Mouse (Mus musculus): Measurements from ENCODE around the gene Pif1. TPM values are rescaled to one million over a fixed set of nuclear protein-coding genes. Genes with fewer than 3 reads are reported as not detected.

Gene Pif1
- total and polyA plus RNA-seq, 3 experiments: 14.9 to 15.5 TPM; not detected in 1

DNA sequence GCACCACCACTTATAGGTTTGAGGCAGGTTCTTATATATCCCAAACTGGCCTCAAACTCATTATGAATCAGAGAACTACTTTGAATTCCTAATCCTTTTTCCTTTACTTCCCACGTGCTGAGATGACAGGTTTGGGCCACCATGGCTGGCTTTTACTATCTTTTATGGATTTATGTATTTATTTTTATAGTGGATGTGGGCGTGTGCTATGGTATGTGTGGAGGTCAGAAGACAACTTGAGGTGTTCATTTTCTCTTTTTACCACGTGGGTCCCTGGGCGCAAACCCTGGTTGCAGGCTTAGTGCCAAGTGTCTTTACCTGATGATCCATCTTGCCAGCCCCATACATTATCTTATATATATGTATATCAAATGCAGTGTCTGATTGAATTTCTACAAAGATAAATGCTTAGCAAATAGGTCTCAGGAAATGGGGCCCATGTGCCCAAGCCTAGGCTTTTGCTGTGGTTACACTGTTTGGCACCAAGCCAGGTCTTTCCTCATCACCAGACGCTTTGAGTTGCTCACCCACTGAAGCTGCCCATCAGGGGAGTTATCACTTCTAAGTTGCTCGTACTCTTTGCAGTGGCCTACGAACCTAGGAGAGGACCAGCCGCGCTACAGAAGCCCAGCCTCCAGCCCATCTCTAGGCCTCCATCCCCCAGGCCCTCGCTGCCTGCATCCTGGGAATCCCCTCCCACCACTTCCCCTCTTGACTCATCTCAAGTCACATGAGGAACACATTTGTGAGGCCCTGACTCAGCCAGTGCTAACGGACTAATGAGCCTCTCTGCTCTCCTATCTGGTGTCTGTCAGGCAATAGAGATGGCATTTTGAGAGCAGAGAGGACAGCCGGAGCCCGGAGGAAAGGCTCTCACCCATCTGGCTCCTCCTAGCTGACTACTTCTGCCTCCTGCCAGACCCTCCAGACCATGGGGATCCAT lies 45.6 kb upstream of the Pif1 start (continued):
- TF ChIP-seq ZNF384 (IDR thresholded peaks at IDR 0.05; ENCODE audit: low read depth, low read length) (0 out of 2 replicates have a peak, but pooled peaks have one; percentile 12), MXI1 (IDR thresholded peaks at IDR 0.05; ENCODE audit: low read depth, low read length) (peak; percentile 79), HCFC1 (IDR thresholded peaks at IDR 0.05; ENCODE audit: low read depth, low read length) (peak; percentile 50; the same call in 1 of the 2 replicates), SMC3 (IDR thresholded peaks at IDR 0.05; ENCODE audit: low read depth, low read length) (0 out of 2 replicates have a peak, but pooled peaks have one; percentile 3), KAT2A (conservative IDR thresholded peaks at IDR 0.05; ENCODE audit: low read depth, low read length) (no peak), CTCF (IDR thresholded peaks at IDR 0.05 in 2 of 3, conservative IDR thresholded peaks at IDR 0.05 in 1 of 3; ENCODE audit: control insufficient read depth in 1 of 3, insufficient read depth in 1 of 3, low read depth in 2 of 3, low read length in 3 of 3, poor library complexity in 1 of 3, severe bottlenecking in 1 of 3) (no peak)

DNA sequence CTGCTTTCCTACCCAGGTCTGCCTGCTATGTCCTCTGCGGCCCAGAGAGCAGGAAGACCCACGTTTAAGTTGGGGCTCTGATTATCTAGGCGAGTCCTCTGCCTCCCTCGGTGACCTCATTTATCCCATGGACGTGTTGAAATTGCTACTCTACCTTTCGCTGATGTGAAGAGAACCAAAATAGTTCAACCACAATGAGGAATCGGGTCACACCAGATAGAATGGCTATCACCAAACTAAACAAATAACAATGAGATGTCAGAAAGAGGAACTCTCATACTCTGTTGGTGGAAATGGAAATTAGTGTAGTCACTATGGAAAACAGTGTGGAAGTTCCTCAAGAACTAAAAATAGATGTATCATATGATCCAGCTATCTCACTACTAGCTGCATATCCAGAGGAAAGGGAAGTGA lies 44.8 kb upstream of the Pif1 start:
- Histone ChIP-seq H3K4me3 (ENCODE audit: control insufficient read depth in 1 of 2, insufficient read depth in 1 of 2, low read depth in 2 of 2, low read length in 2 of 2) (peak overlapping the region; percentile 25 to 31), H3K4me1 (ENCODE audit: control insufficient read depth in 1 of 2, insufficient read depth in 2 of 2, low read length in 2 of 2) (peaks cover 7 to 34% of the 10 kb centered on the region in 2 experiments), H3K36me3 (ENCODE audit: control insufficient read depth in 1 of 2, insufficient read depth in 2 of 2, low read length in 2 of 2) (peaks cover 0 to 29% of the 10 kb centered on the region in 2 experiments; a peak in 2 of 4 replicates), H3K27me3 (ENCODE audit: control insufficient read depth in 1 of 2, insufficient read depth in 2 of 2, low read length in 2 of 2) (no peaks in the 10 kb centered on the region), H3K9me3 (replicated peaks; ENCODE audit: insufficient read depth, low read length) (no peaks in the 10 kb centered on the region), H3K79me2 (ENCODE audit: control insufficient read depth, insufficient read depth, low read length, poor library complexity) (no peaks in the 10 kb centered on the region), H3K27ac (ENCODE audit: control insufficient read depth, low read depth, low read length) (peak overlapping the region; percentile 94), H3K9ac (ENCODE audit: control insufficient read depth, low read depth, low read length, poor library complexity, severe bottlenecking) (peak overlapping the region; percentile 54)
- peak; percentile 92 for DNase-seq (ENCODE audit: low read depth, low spot score)
- TF ChIP-seq SIN3A (IDR thresholded peaks at IDR 0.05; ENCODE audit: low read length) (peak; percentile 79), ETS1 (IDR thresholded peaks at IDR 0.05; ENCODE audit: low read depth, low read length) (peak; percentile 98), NRF1 (IDR thresholded peaks at IDR 0.05; ENCODE audit: insufficient read depth, low read depth, low read length, poor library complexity, severe bottlenecking) (no peak), TBP (IDR thresholded peaks at IDR 0.05; ENCODE audit: low read depth, low read length) (no peak), POLR2A (IDR thresholded peaks at IDR 0.05; ENCODE audit: control insufficient read depth in 1 of 2, insufficient read depth in 1 of 2, low read depth in 1 of 2, low read length in 2 of 2, poor library complexity in 1 of 2) (no peak; a peak in 1 of 4 replicates), RCOR1 (IDR thresholded peaks at IDR 0.05; ENCODE audit: low read depth, low read length) (peak; percentile 85), BHLHE40 (IDR thresholded peaks at IDR 0.05; ENCODE audit: borderline replicate concordance, low read depth, low read length) (peak; percentile 84; the same call in 1 of the 2 replicates), ELF1 (IDR thresholded peaks at IDR 0.05; ENCODE audit: low read depth, low read length) (no peak), E2F4 (IDR thresholded peaks at IDR 0.05; ENCODE audit: borderline replicate concordance, low read depth, low read length) (no peak), USF1 (IDR thresholded peaks at IDR 0.05; ENCODE audit: low read depth, low read length) (peak; percentile 58), GABPA (IDR thresholded peaks at IDR 0.05; ENCODE audit: low read depth, low read length) (no peak; the same call in 1 of the 2 replicates), TAL1 (IDR thresholded peaks at IDR 0.05; ENCODE audit: low read length) (peak; percentile 83), MAX (IDR thresholded peaks at IDR 0.05; ENCODE audit: low read length) (peak; percentile 3; the same call in 1 of the 2 replicates), HCFC1 (IDR thresholded peaks at IDR 0.05; ENCODE audit: low read depth, low read length) (no peak), TCF12 (IDR thresholded peaks at IDR 0.05; ENCODE audit: low read depth, low read length) (peak; percentile 82), GATA1 (IDR thresholded peaks at IDR 0.05; ENCODE audit: low read depth, low read length) (peak; percentile 88), MAFK (IDR thresholded peaks at IDR 0.05; ENCODE audit: borderline replicate concordance, low read depth, low read length) (peak; percentile 76), MEF2A (IDR thresholded peaks at IDR 0.05; ENCODE audit: extremely low read depth, insufficient replicate concordance, low read depth, low read length, poor library complexity, severe bottlenecking) (peak; percentile 94), MAZ (IDR thresholded peaks at IDR 0.05; ENCODE audit: low read depth, low read length) (0 out of 2 replicates have a peak, but pooled peaks have one; percentile 10), EP300 (IDR thresholded peaks at IDR 0.05; ENCODE audit: low read depth in 1 of 2, low read length in 2 of 2) (peak; percentile 92 to 94)

All from MEL (cell line).